Mouse (Mus musculus) heart, embryonic 10.5 days (tissue): ENCODE results near the gene Znhit6. TPM values are rescaled to one million over a fixed set of nuclear protein-coding genes. Genes with fewer than 3 reads are reported as not detected.

Source experiments
- DNase-seq: peaks from one replicate; pipeline ENCODE4 v3.0.0-alpha.2; 2017; ENCODE audit warnings: low spot score
- H3K27ac ChIP-seq: fragments of 300-500 bp; sonication (generic); 2 replicates; pipeline ENCODE4 v1.5.1; 2016; ENCODE audit warnings: mild to moderate bottlenecking
- H3K27me3 ChIP-seq: fragments of 300-500 bp; sonication (generic); 2 replicates; pipeline ENCODE4 v1.6.1; 2016; ENCODE audit warnings: mild to moderate bottlenecking; ENCODE audit not compliant: poor library complexity, insufficient read depth, severe bottlenecking
- H3K36me3 ChIP-seq: fragments of 300-500 bp; sonication (generic); 2 replicates; pipeline ENCODE4 v1.6.1; 2016; ENCODE audit warnings: mild to moderate bottlenecking, moderate library complexity
- H3K4me1 ChIP-seq: fragments of 300-500 bp; sonication (generic); 2 replicates; pipeline ENCODE4 v1.6.1; 2016; ENCODE audit warnings: mild to moderate bottlenecking
- H3K4me3 ChIP-seq: fragments of 300-500 bp; sonication (generic); 2 replicates; pipeline ENCODE4 v1.5.1; 2016; ENCODE audit warnings: mild to moderate bottlenecking, moderate library complexity
- H3K9me3 ChIP-seq: fragments of 300-500 bp; sonication (generic); 2 replicates; pipeline ENCODE4 v1.6.1; 2016; ENCODE audit warnings: mild to moderate bottlenecking, moderate library complexity
- WGBS: fragments of 180-500 bp; shearing (Covaris S2); methylation state at CpG from one replicate; pipeline ENCODE4 v1.1.7; 2016; 5-methylcytosine and 5-hydroxymethylcytosine counted together
- polyA plus RNA-seq: library from polyadenylated mRNA; unstranded; fragments of >200 nt; fragmentation: Nextera tagmentation; extraction: Ambion mirVana; gene quantifications from 2 replicates; pipeline ENCODE4 v1.2.1, GENCODE M21; 2016

The Znhit6 gene
- polyA plus RNA-seq, 1 experiment from 2014 or later, result 40.9 TPM

DNA sequence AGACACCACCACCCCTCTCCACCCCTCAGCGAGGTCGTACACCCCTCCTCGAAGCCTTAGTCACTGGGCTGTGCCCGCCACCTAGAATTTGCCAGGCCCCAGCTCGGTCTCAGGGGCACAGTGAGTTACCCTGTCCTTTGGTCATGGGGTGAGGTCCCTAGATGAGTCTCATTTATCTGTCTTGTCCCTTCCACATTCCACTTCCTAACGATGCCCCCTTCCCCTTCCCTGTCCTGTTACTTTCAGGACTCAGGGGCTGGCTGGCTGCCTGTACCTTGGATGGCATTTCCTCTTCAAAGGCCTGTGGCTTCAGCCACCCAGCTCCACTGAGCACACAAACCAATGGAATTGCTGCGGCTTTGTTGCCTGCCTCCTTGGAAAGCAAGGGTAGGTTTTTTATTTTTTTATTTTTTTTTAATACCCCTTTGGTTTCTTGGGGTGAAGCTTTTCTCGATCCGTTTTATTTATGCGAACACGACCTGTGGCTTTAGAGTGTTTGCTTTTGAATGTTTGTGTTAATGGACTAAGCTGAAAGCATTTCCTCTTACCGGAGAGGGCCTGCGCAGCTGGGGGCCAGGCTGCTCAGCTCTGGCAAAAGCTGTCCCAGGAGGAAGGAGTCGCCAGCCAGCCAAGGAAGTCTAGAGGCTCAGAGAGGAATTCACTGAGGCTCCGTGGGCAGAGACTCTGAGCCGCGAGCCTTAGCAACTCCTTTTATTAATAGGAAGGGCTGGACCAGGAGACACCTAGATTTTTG is 38.5 kb downstream of the Znhit6 start:
- Histone ChIP-seq H3K27me3 (no peaks in the 10 kb centered on the region), H3K9me3 (no peaks in the 10 kb centered on the region), H3K4me3 (no peak overlapping the region), H3K4me1 (peaks cover 28% of the 10 kb centered on the region), H3K27ac (peak overlapping the region; percentile 23), H3K36me3 (no peaks in the 10 kb centered on the region)
- WGBS, result 16% methylated on average over 17 of the region's 17 CpGs
- DNase-seq, result no peak

DNA sequence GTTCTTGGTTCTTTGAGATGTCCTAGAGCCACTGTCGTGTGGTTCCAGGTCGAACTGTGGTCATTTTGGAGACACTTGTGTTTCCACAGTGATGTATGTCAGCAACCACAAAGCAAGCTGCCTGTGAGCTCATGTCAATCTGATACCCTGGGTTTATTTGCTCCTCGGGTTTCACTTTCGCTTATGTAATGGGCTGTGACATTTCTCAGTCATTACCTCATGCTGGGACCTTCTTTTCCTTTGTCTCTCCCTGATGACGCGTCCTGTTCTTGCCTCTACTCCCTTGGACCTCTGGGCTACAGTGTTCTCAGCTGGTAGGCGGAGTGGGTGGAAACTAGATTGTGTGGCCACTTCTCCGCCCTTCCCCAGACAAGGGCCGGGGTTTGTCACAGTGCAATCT is 42.3 kb downstream of the Znhit6 start:
- DNase-seq, result no peak
- Histone ChIP-seq H3K36me3 (no peaks in the 10 kb centered on the region), H3K27me3 (no peaks in the 10 kb centered on the region), H3K27ac (no peak overlapping the region), H3K4me3 (no peak overlapping the region), H3K4me1 (peaks cover 35% of the 10 kb centered on the region), H3K9me3 (no peaks in the 10 kb centered on the region)
- 58% methylated on average over 9 of the region's 9 CpGs for WGBS

DNA sequence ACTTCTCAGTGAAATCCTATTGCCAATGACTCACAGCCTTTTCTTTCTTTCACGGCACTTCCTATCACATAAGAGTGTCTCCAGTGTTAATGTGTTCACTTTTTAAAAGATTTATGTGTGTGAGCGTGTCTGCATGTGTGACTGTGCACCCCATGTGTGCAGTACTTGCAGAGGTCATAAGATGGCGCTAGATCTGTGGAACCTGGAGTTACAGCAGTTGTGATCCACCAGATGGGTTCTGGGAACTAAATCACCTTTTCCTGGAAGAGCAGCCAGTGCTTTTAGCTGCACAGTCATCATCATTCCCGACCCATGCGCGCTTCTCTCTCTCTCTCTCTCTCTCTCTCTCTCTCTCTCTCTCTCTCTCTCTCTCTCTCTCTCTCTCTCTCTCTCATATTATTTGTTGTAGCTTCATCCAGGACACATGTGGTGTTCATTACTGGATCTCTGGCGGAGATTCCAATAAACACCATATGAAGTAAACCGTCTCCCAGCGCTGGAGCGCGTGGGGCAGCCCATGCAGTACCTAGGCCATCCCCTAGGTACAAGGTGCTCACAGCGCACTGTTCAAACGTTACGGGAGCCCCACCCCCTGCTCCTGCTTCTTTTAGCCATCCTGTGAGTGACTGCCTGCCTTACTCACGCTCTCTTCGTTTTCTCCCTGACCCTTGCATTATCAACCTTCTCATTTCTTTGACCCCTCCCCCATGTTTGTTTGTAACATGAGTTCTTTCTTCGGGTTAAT is 43.8 kb downstream of the Znhit6 start:
- H3K9me3 ChIP-seq, result no peaks in the 10 kb centered on the region
- H3K4me3 ChIP-seq, result no peak overlapping the region
- 87% methylated on average over 17 of the region's 17 CpGs for WGBS

DNA sequence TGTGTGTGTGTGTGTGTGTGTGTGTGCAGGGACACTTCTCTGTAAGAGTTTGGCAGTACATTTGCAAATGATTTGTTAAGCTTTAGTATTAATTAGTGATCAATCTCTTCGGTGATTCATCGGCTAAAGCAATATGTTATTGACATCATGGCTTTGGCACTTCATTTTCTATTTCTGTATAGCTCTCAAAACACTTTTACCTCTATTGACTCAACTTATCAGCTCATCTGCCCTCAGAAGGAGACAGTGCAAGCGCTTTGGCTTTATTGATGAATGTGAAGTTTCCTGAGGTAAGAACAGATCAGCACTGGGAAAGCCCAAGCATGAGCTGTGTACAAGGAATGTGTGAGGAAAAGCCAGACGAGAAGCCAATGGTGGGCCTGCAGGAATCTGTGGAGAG is 45.2 kb downstream of the Znhit6 start:
- DNase-seq, result no peak
- no peaks in the 10 kb centered on the region for H3K9me3 ChIP-seq
- H3K4me1 ChIP-seq, result peaks cover 21% of the 10 kb centered on the region
- H3K27me3 ChIP-seq, result no peaks in the 10 kb centered on the region
- H3K4me3 ChIP-seq, result no peak overlapping the region
- H3K36me3 ChIP-seq, result no peaks in the 10 kb centered on the region
- no peak overlapping the region for H3K27ac ChIP-seq
- WGBS, result 73% methylated on average over 4 of the region's 4 CpGs

More for the DNA sequence above, 43.8 kb downstream of the Znhit6 start:
- Histone ChIP-seq H3K4me1 (peaks cover 29% of the 10 kb centered on the region), H3K27me3 (no peaks in the 10 kb centered on the region), H3K27ac (no peak overlapping the region), H3K36me3 (no peaks in the 10 kb centered on the region)
- DNase-seq, result no peak

DNA sequence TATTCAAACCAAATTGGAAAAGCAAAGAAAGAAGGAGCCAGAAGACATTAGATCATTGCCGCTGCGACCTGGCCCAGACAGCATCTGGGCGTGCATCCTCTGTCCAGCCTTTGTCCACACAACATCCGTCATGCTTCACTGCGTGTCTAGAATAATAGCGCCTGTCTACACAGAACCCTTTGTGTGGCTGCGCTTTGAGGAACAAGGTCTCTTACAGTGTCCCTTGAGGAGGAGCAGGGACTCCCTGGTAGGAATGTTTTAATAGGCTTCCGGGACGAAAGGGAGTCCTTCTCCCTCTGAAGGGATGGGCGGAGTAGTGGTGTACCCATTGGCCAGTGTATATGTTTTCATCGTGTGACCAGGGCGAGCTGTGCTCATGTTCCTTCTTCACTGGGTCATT is 47.0 kb downstream of the Znhit6 start:
- Histone ChIP-seq H3K4me1 (peaks cover 20% of the 10 kb centered on the region), H3K4me3 (no peak overlapping the region), H3K9me3 (no peaks in the 10 kb centered on the region), H3K27me3 (no peaks in the 10 kb centered on the region), H3K27ac (no peak overlapping the region), H3K36me3 (no peaks in the 10 kb centered on the region)
- 84% methylated on average over 12 of the region's 12 CpGs for WGBS
- DNase-seq, result no peak

DNA sequence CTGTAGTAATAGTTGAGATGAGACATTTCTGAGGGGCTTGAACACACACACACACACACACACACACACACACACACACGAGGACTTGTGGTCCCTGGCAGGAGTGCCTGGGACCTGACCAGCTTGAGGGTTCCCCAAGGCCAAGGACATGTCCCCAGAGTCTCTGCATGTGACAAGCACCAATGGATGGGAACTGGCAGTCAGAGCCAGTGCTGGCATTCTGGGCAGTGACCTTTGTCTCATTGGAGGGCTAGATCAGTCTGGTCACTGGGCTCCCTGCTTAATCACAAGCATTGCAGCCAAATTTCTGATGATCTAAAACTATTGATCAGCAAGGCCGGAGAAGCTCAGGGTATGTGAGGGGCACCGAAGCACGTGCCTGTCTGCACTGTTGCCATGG is 48.8 kb downstream of the Znhit6 start:
- no peak overlapping the region for H3K4me3 ChIP-seq
- H3K36me3 ChIP-seq, result no peaks in the 10 kb centered on the region
- no peaks in the 10 kb centered on the region for H3K9me3 ChIP-seq
- no peak for DNase-seq
- 83% methylated on average over 4 of the region's 4 CpGs for WGBS
- H3K27me3 ChIP-seq, result no peaks in the 10 kb centered on the region
- H3K4me1 ChIP-seq, result peaks cover 22% of the 10 kb centered on the region
- H3K27ac ChIP-seq, result no peak overlapping the region

DNA sequence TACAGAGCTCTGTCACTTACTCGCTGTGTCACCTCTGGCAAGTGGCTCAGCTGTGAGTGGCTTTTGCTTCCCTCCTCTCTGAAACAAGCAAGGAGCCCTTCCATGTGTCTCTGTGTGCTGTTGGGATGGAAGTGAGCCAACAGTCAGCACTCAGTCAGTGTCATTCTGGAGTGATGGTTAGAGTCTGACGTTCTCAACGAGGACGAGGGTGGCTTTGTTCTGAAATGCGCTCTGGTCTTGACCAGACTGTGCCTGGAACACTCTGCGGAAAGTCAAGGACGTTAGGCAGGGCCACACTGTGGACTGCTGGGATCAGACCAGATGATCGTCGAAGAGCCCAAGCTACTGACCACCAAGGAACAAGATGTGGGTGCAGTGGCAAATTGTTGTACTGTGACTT is 49.5 kb downstream of the Znhit6 start:
- Histone ChIP-seq H3K36me3 (no peaks in the 10 kb centered on the region), H3K4me3 (no peak overlapping the region), H3K4me1 (peaks cover 22% of the 10 kb centered on the region), H3K27me3 (no peaks in the 10 kb centered on the region), H3K27ac (no peak overlapping the region), H3K9me3 (no peaks in the 10 kb centered on the region)
- WGBS, result 73% methylated on average over 9 of the region's 9 CpGs
- no peak for DNase-seq

DNA sequence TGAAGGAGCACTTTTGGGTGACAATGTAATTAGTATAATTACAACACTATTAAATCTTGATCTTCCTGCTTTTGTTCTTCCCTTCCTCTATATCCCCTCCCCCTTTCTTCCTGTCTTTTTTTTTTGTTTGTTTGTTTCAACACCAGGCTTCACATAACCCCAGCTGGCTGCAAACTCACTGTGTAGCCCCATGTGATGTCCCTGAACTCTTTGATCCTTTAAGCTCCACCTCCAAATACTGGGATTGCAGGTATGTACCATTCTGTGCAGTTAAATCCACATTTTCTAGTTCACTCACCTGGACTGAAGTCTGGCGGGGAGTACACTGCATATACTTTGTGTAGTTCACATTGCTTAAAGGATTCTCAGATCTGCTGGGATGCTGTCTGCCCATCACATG is 50.1 kb downstream of the Znhit6 start:
- H3K4me3 ChIP-seq, result no peak overlapping the region
- no peaks in the 10 kb centered on the region for H3K27me3 ChIP-seq
- H3K4me1 ChIP-seq, result peaks cover 22% of the 10 kb centered on the region
- H3K9me3 ChIP-seq, result no peaks in the 10 kb centered on the region
- H3K36me3 ChIP-seq, result no peaks in the 10 kb centered on the region
- H3K27ac ChIP-seq, result no peak overlapping the region
- no peak for DNase-seq
- 86% methylated on average over 1 of the region's 1 CpGs for WGBS

DNA sequence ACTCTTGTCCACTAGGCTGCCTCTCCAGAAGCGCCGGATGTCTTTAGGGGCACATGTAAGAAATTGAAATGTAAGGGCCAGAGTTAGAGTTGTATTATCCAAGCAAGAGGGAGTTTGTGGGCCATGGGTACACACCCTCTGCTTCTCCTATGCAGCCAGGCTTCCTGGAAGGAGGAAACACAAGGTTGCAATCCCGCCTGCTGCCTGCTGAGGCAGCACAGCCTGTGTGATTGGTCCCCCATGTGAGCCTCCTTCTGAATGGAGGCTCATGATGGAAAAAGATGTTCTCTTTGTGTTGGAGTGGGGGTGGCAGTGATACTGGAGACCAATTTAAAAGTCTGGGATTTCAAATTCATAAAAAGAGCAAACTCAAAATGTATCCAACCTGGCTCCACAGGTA is 51.8 kb downstream of the Znhit6 start:
- 69% methylated on average over 3 of the region's 3 CpGs for WGBS
- H3K36me3 ChIP-seq, result no peaks in the 10 kb centered on the region
- DNase-seq, result no peak
- H3K4me3 ChIP-seq, result no peak overlapping the region
- H3K27ac ChIP-seq, result no peak overlapping the region
- H3K9me3 ChIP-seq, result no peaks in the 10 kb centered on the region
- H3K27me3 ChIP-seq, result no peaks in the 10 kb centered on the region
- peaks cover 24% of the 10 kb centered on the region for H3K4me1 ChIP-seq

DNA sequence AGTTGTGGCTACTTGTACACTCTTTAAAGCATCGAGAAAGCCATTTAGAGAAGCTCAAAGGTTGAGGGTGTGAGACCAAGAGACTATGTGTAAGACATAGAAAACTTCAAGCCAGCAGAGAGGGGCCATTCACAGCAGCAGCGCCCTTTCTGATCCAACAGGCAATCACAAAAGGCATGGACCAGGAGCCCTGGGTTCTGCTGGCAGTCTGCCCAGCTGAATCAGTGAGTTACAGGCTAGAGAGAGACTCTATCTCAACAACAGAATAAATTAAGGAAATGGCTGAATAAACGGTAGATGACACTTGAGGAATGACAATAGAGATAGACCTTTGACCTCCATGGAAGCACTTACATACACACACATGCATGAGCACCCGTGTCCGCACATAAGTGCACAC is 52.6 kb downstream of the Znhit6 start:
- Histone ChIP-seq H3K9me3 (no peaks in the 10 kb centered on the region), H3K36me3 (no peaks in the 10 kb centered on the region), H3K4me3 (no peak overlapping the region), H3K27me3 (no peaks in the 10 kb centered on the region), H3K27ac (no peak overlapping the region), H3K4me1 (peaks cover 26% of the 10 kb centered on the region)
- DNase-seq, result no peak
- WGBS, result 79% methylated on average over 5 of the region's 5 CpGs

DNA sequence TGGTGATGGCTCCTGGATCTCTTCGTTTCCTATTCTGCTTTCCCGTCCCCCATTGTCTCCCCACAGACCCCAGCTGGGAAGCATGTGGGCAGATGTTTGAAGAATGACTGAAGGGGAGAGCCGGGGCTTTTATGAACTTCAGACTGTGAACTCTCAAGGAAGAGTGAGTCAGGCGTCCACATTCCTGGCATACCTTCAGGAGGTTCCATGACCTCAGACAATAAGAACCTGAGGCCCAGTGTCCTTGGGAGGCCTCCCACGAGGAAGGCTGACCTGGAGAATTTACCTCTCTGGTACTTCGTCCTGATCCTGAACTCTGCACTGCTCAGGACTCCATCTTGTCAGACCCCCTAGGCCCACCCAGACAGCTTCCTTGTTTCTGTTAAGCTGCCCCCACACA is 56.9 kb downstream of the Znhit6 start:
- H3K36me3 ChIP-seq, result no peaks in the 10 kb centered on the region
- H3K27me3 ChIP-seq, result 0 out of 2 replicates have a peak, but pooled peaks cover 4% of the 10 kb centered on the region
- WGBS, result 12% methylated on average over 6 of the region's 6 CpGs
- DNase-seq, result no peak
- H3K4me1 ChIP-seq, result peaks cover 25% of the 10 kb centered on the region
- H3K4me3 ChIP-seq, result no peak overlapping the region
- H3K27ac ChIP-seq, result peak overlapping the region; percentile 79
- no peaks in the 10 kb centered on the region for H3K9me3 ChIP-seq

DNA sequence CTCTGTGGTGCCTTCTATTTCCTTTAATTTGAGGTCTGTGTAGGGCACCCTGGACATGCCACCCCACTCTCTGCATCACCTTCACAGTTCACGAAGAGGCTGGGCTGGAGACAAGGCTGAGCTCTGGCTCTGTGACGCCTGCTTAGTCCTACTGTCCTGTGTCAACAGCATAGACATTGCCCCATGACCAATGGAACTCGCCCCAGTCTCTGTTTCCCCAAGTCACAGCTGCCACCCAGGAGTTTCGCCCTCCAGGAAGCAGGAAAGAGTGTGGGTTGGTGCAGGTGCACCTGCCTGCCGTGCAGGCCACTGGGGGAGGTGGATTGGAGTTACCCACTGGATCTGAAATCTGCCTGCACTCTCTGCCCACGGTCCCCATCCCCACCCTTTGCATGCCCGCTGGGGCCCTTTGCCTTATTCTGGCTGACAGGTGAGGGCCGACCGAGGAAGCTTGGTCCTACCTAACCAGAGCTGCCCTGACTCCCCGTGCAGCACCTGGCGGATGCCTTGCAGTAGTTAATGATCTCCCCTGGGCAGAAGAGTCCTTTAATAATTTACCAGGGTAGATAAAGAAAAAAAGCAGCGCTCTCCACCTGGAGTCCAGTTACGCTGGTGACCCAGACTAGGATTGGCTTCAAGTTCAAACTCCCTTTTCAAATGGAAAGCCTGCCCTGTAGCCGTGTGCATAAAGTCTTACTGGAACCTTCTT is 58.2 kb downstream of the Znhit6 start:
- Histone ChIP-seq H3K36me3 (no peaks in the 10 kb centered on the region), H3K4me1 (peaks cover 17% of the 10 kb centered on the region), H3K27me3 (0 out of 2 replicates have a peak, but pooled peaks cover 8% of the 10 kb centered on the region), H3K27ac (no peak overlapping the region), H3K9me3 (no peaks in the 10 kb centered on the region), H3K4me3 (no peak overlapping the region)
- DNase-seq, result no peak
- WGBS, result 81% methylated on average over 14 of the region's 14 CpGs

DNA sequence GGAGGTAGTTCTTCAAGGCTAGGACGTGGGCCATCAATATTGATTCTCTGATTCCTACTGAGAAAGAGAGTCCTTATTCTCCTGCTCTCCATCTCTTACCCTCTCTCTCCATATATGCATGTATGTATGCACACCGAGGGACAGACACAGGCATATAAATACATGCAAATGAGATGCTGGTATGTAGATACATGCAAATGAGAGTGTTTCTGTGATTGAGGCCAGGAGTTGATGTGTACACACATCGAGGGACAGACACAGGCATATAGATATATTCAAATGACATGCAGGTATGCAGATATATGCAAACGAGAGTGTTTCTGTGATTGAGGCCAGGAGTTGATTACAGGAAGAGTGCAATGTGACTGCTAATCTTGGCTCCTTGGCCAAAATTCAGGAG is 64.2 kb downstream of the Znhit6 start:
- Histone ChIP-seq H3K27ac (no peak overlapping the region), H3K4me1 (peaks cover 11% of the 10 kb centered on the region), H3K27me3 (0 out of 2 replicates have a peak, but pooled peaks cover 8% of the 10 kb centered on the region), H3K36me3 (no peaks in the 10 kb centered on the region), H3K4me3 (no peak overlapping the region), H3K9me3 (no peaks in the 10 kb centered on the region)
- 77% methylated on average over 4 of the region's 4 CpGs for WGBS
- no peak for DNase-seq
